Mouse (Mus musculus) kidney, adult 2 months (tissue): ENCODE measurements around the gene Cyb561. TPM values are rescaled to one million over a fixed set of nuclear protein-coding genes. Genes with fewer than 3 reads are reported as not detected.

ENCODE experiments used
- DNase-seq: peaks from one replicate; pipeline ENCODE4 v3.0.0; 2021
- H3K27ac ChIP-seq: fragments of 200-500 bp; 2 replicates; pipeline ENCODE4 v1.5.1; 2012; ENCODE audit warnings: low read depth, low read length, control low read depth, inconsistent platforms; ENCODE audit not compliant: insufficient read depth
- H3K27me3 ChIP-seq: fragments of 200-500 bp; replicated peaks from 2 replicates; pipeline ENCODE4 v1.6.1; 2012; ENCODE audit warnings: mild to moderate bottlenecking, moderate library complexity, low read length, inconsistent platforms; ENCODE audit not compliant: control insufficient read depth, insufficient read depth
- H3K36me3 ChIP-seq: fragments of 200-500 bp; 2 replicates; pipeline ENCODE4 v1.6.1; 2012; ENCODE audit warnings: mild to moderate bottlenecking, moderate library complexity, low read length, inconsistent platforms; ENCODE audit not compliant: control insufficient read depth, insufficient read depth
- H3K4me1 ChIP-seq: fragments of 200-500 bp; 2 replicates; pipeline ENCODE4 v1.6.1; 2011; ENCODE audit warnings: low read length; ENCODE audit not compliant: control insufficient read depth, insufficient read depth
- H3K4me3 ChIP-seq: fragments of 200-500 bp; 2 replicates; pipeline ENCODE4 v1.5.1; 2011; ENCODE audit warnings: mild to moderate bottlenecking, low read depth, low read length, control low read depth; ENCODE audit not compliant: insufficient read depth
- CTCF ChIP-seq: fragments of 200-500 bp; conservative IDR thresholded peaks from 2 replicates; pipeline ENCODE4 v1.5.1; 2011; ENCODE audit warnings: low read depth, mild to moderate bottlenecking, control low read depth, low read length, moderate library complexity, mixed read lengths; ENCODE audit not compliant: insufficient read depth, insufficient read length
- POLR2A ChIP-seq: fragments of 200-500 bp; IDR thresholded peaks from one replicate; pipeline ENCODE4 v1.6.1; 2011; ENCODE audit warnings: low read depth, low read length, control low read depth
- WGBS: fragments of 180-500 bp; shearing (Covaris S2); methylation state at CpG from one replicate; pipeline ENCODE4 v1.1.7; 2018; 5-methylcytosine and 5-hydroxymethylcytosine counted together
- polyA plus RNA-seq: library from polyadenylated mRNA; depleted of rRNA; stranded (reverse); fragments of >200 nt; gene quantifications from 2 replicates; pipeline ENCODE4 v1.2.3, GENCODE M21; 2012

Gene Cyb561
- polyA plus RNA-seq, 1 experiment, result 31.1 TPM

GRCm38 (mm10) chr11:105944770-105945672, 8.1 kb downstream of the Cyb561 start:
- WGBS, result 58% methylated on average over 16 of the region's 16 CpGs
- Histone ChIP-seq H3K4me3 (peak overlapping the region; percentile 66), H3K4me1 (peaks cover 8% of the 10 kb centered on the region), H3K36me3 (no peaks in the 10 kb centered on the region), H3K27me3 (no peaks in the 10 kb centered on the region), H3K27ac (peak overlapping the region; percentile 59)
- peak; percentile 78 for DNase-seq
- TF ChIP-seq CTCF (no peak), POLR2A (no peak)

GRCm38 (mm10) chr11:105944126-105944621, 9.0 kb downstream of the Cyb561 start:
- under 1% methylated on average over 59 of the region's 59 CpGs for WGBS
- Histone ChIP-seq H3K27me3 (no peaks in the 10 kb centered on the region), H3K36me3 (no peaks in the 10 kb centered on the region), H3K4me1 (peaks cover 8% of the 10 kb centered on the region), H3K27ac (peak overlapping the region; percentile 68), H3K4me3 (peak overlapping the region; percentile 66)
- peak; percentile 92 for DNase-seq
- TF ChIP-seq CTCF (peak; percentile 46), POLR2A (no peak)

- WGBS, result 4% methylated on average over 47 of the region's 47 CpGs
- Histone ChIP-seq H3K27ac (peak overlapping the region; percentile 68), H3K4me3 (peak overlapping the region; percentile 66), H3K36me3 (no peaks in the 10 kb centered on the region), H3K27me3 (no peaks in the 10 kb centered on the region), H3K4me1 (peaks cover 8% of the 10 kb centered on the region)
- TF ChIP-seq CTCF, result no peak
- no peak for TF ChIP-seq POLR2A
- peak; percentile 60 for DNase-seq
These were observed 9.7 kb downstream of the Cyb561 start for GRCm38 (mm10) chr11:105943133-105944102.

GRCm38 (mm10) chr11:105941973-105942372, 11.2 kb downstream of the Cyb561 start:
- no peaks in the 10 kb centered on the region for H3K27me3 ChIP-seq
- H3K4me3 ChIP-seq, result no peak overlapping the region
- DNase-seq, result no peak
- peaks cover 8% of the 10 kb centered on the region for H3K4me1 ChIP-seq
- H3K27ac ChIP-seq, result no peak overlapping the region
- 72% methylated on average over 8 of the region's 8 CpGs for WGBS
- TF ChIP-seq POLR2A, result no peak
- no peak for TF ChIP-seq CTCF
- no peaks in the 10 kb centered on the region for H3K36me3 ChIP-seq

GRCm38 (mm10) chr11:105938771-105939170, 14.4 kb downstream of the Cyb561 start:
- WGBS, result 73% methylated on average over 9 of the region's 9 CpGs
- no peak for TF ChIP-seq POLR2A
- TF ChIP-seq CTCF, result no peak
- Histone ChIP-seq H3K4me3 (no peak overlapping the region), H3K27me3 (no peaks in the 10 kb centered on the region), H3K27ac (no peak overlapping the region), H3K4me1 (peaks cover 4% of the 10 kb centered on the region; the same call in 1 of the 2 replicates), H3K36me3 (no peaks in the 10 kb centered on the region)
- DNase-seq, result no peak

- no peak overlapping the region for H3K27ac ChIP-seq
- H3K4me1 ChIP-seq, result no peaks in the 10 kb centered on the region
- 84% methylated on average over 3 of the region's 3 CpGs for WGBS
- no peaks in the 10 kb centered on the region for H3K36me3 ChIP-seq
- no peaks in the 10 kb centered on the region for H3K27me3 ChIP-seq
- no peak overlapping the region for H3K4me3 ChIP-seq
- no peak for DNase-seq
- TF ChIP-seq POLR2A (no peak), CTCF (no peak)
These were observed 16.2 kb downstream of the Cyb561 start for GRCm38 (mm10) chr11:105936974-105937373.

- DNase-seq, result peak; percentile 69
- Histone ChIP-seq H3K36me3 (no peaks in the 10 kb centered on the region), H3K27ac (no peak overlapping the region), H3K4me3 (no peak overlapping the region), H3K4me1 (0 out of 2 replicates have a peak, but pooled peaks cover 3% of the 10 kb centered on the region), H3K27me3 (no peaks in the 10 kb centered on the region)
- 71% methylated on average over 6 of the region's 6 CpGs for WGBS
- no peak for TF ChIP-seq POLR2A
- no peak for TF ChIP-seq CTCF
These were observed 16.9 kb downstream of the Cyb561 start for GRCm38 (mm10) chr11:105936200-105936599.
